Mouse (Mus musculus) forebrain, embryonic 11.5 days (tissue): ENCODE measurements around the gene Mxra7. TPM values are rescaled to one million over a fixed set of nuclear protein-coding genes. Genes with fewer than 3 reads are reported as not detected.

Source experiments
- ATAC-seq: fragments of 200-750 bp; cut with Nextera tagmentation; replicated peaks from 2 replicates; pipeline ENCODE4 v1.8.0; 2017; ENCODE audit warnings: moderate TSS enrichment; ENCODE audit not compliant: low FRiP score
- DNase-seq: peaks from one replicate; pipeline ENCODE4 v3.0.0-alpha.2; 2017; ENCODE audit warnings: low spot score
- H3K27ac ChIP-seq: fragments of 300-500 bp; sonication (generic); 2 replicates; pipeline ENCODE4 v1.5.1; 2014; ENCODE audit warnings: low read depth, low read length
- H3K27me3 ChIP-seq: fragments of 300-500 bp; sonication (generic); 2 replicates; pipeline ENCODE4 v1.6.1; 2014; ENCODE audit warnings: mild to moderate bottlenecking, low read length, mixed read lengths; ENCODE audit not compliant: control insufficient read depth, insufficient read depth
- H3K36me3 ChIP-seq: fragments of 300-500 bp; sonication (generic); 2 replicates; pipeline ENCODE4 v1.6.1; 2014; ENCODE audit warnings: mild to moderate bottlenecking, low read length, moderate library complexity, mixed read lengths; ENCODE audit not compliant: control insufficient read depth, insufficient read depth
- H3K4me1 ChIP-seq: fragments of 300-500 bp; sonication (generic); replicated peaks from 2 replicates; pipeline ENCODE4 v1.6.1; 2014; ENCODE audit warnings: low read length, mixed read lengths; ENCODE audit not compliant: control insufficient read depth, insufficient read depth
- H3K4me2 ChIP-seq: fragments of 300-500 bp; sonication (generic); 2 replicates; pipeline ENCODE4 v1.6.1; 2014; ENCODE audit warnings: low read depth, mild to moderate bottlenecking, low read length, moderate library complexity, mixed read lengths; ENCODE audit not compliant: severe bottlenecking
- H3K4me3 ChIP-seq: fragments of 300-500 bp; sonication (generic); 2 replicates; pipeline ENCODE4 v1.5.1; 2014; ENCODE audit warnings: low read depth, low read length
- H3K9ac ChIP-seq: fragments of 300-500 bp; sonication (generic); 2 replicates; pipeline ENCODE4 v1.6.1; 2014; ENCODE audit warnings: low read length
- H3K9me3 ChIP-seq: fragments of 300-500 bp; sonication (generic); 2 replicates; pipeline ENCODE4 v1.6.1; 2016; ENCODE audit warnings: low read length, mixed read lengths; ENCODE audit not compliant: control insufficient read depth
- WGBS: fragments of 180-500 bp; shearing (Covaris S2); extraction: QIAGEN DNeasy Blood & Tissue Kit; methylation state at CpG from one replicate; pipeline ENCODE4 v1.1.7; 2014; 5-methylcytosine and 5-hydroxymethylcytosine counted together
- polyA plus RNA-seq: library from polyadenylated mRNA; unstranded; fragments of >200 nt; fragmentation: Nextera tagmentation; extraction: Ambion mirVana; gene quantifications from 2 replicates; pipeline ENCODE4 v1.2.1, GENCODE M21; 2014

Mxra7 gene
- polyA plus RNA-seq, 1 experiment from 2014 or later, result 16.8 TPM

- no peak overlapping the region for H3K9ac ChIP-seq
- no peaks in the 10 kb centered on the region for H3K27me3 ChIP-seq
- no peak overlapping the region for H3K4me3 ChIP-seq
- H3K36me3 ChIP-seq, result no peaks in the 10 kb centered on the region
- WGBS, result 85% methylated on average over 15 of the region's 15 CpGs
- peaks cover 10% of the 10 kb centered on the region for H3K4me1 ChIP-seq
- DNase-seq (peak; percentile 38), ATAC-seq (no peak)
- no peak overlapping the region for H3K27ac ChIP-seq
- H3K9me3 ChIP-seq, result no peaks in the 10 kb centered on the region
- H3K4me2 ChIP-seq, result no peak overlapping the region
Observed at GRCm38 (mm10) chr11:116806136-116807071, 21.4 kb downstream of the Mxra7 start.

DNA sequence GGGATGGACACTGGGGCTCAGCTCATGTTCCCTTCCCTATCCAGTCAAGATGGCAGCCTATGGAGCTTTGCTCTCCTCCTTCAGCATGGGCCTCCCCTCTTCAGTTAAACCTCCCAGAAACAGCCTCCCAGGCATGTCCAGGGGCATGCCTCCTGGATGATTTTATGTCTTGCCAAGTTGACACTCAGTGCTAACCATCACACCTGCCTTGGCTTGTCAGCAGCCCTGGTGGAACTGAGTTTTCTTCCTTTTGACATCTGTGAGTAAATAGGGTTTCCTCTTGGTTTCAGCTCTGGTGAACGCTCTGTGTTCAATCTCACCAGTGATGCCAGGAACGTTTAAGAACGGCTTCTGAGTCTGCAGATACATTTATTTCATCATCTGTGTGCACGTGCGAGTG lies 25.1 kb downstream of the Mxra7 start:
- 91% methylated on average over 5 of the region's 5 CpGs for WGBS
- ATAC-seq (no peak), DNase-seq (no peak)
- Histone ChIP-seq H3K4me3 (no peak overlapping the region), H3K27ac (no peak overlapping the region), H3K4me2 (no peak overlapping the region), H3K27me3 (no peaks in the 10 kb centered on the region), H3K4me1 (no peaks in the 10 kb centered on the region), H3K36me3 (no peaks in the 10 kb centered on the region), H3K9ac (no peak overlapping the region), H3K9me3 (no peaks in the 10 kb centered on the region)

GRCm38 (mm10) chr11:116801106-116801505 lies 26.7 kb downstream of the Mxra7 start:
- 79% methylated on average over 5 of the region's 5 CpGs for WGBS
- H3K9me3 ChIP-seq, result no peaks in the 10 kb centered on the region

DNA sequence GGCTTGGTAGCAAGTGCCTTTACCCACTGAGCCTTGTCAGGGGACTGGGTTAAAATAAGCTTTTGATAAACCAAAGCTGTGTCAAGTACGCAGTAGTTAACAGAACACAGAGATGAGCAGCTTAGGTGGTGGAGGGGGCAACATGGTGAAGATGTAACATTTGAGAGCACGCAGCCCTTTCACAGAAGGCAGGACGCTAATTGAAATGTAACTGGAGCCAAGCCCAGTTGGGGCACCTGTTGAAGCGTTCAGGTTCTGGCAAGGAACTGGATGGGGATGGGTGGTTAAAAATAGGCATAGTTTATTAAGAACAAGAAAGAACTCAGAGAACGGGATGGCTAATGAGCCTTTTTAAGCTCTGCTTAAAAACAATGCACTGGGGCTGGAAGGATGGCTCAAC lies 28.5 kb downstream of the Mxra7 start:
- H3K4me1 ChIP-seq, result no peaks in the 10 kb centered on the region
- H3K9me3 ChIP-seq, result no peaks in the 10 kb centered on the region
- H3K4me3 ChIP-seq, result no peak overlapping the region
- no peak overlapping the region for H3K27ac ChIP-seq
- no peaks in the 10 kb centered on the region for H3K27me3 ChIP-seq
- H3K36me3 ChIP-seq, result no peaks in the 10 kb centered on the region
- H3K4me2 ChIP-seq, result no peak overlapping the region
- WGBS, result 95% methylated on average over 5 of the region's 5 CpGs
- H3K9ac ChIP-seq, result no peak overlapping the region
- no peak for DNase-seq
- no peak for ATAC-seq

More at GRCm38 (mm10) chr11:116801106-116801505, 26.7 kb downstream of the Mxra7 start:
- Histone ChIP-seq H3K27ac (no peak overlapping the region), H3K4me1 (no peaks in the 10 kb centered on the region), H3K36me3 (no peaks in the 10 kb centered on the region), H3K27me3 (no peaks in the 10 kb centered on the region), H3K9ac (no peak overlapping the region), H3K4me3 (no peak overlapping the region), H3K4me2 (no peak overlapping the region)
- no peak for ATAC-seq
- DNase-seq, result no peak

DNA sequence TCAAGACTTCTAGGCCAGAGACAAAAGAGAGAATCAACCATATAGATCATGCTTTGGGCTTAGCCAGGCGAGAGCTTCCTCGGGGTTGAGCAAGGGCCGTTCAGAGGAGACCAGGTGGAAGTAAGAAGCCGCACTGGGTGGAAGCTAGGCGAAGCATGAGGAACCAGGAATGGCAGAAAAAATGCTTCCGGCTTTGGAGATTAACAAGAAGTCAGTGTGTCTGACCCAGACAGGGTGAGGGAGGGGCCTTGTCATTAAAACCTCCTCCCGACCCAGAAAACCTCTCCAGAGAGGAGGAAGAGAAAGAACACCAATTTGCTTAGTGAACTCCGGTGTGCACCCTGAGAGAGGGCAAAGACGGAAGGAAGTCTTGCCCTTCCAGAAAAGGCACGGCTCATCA lies 43.6 kb downstream of the Mxra7 start:
- no peak overlapping the region for H3K4me2 ChIP-seq
- WGBS, result 88% methylated on average over 10 of the region's 10 CpGs
- H3K9me3 ChIP-seq, result no peaks in the 10 kb centered on the region
- no peaks in the 10 kb centered on the region for H3K27me3 ChIP-seq
- DNase-seq, result no peak
- no peaks in the 10 kb centered on the region for H3K36me3 ChIP-seq
- H3K4me1 ChIP-seq, result no peaks in the 10 kb centered on the region
- no peak overlapping the region for H3K4me3 ChIP-seq
- H3K27ac ChIP-seq, result no peak overlapping the region
- no peak overlapping the region for H3K9ac ChIP-seq
- ATAC-seq, result no peak

GRCm38 (mm10) chr11:116782737-116783145 lies 45.1 kb downstream of the Mxra7 start:
- H3K4me3 ChIP-seq, result no peak overlapping the region
- H3K9me3 ChIP-seq, result no peaks in the 10 kb centered on the region
- WGBS, result 76% methylated on average over 9 of the region's 9 CpGs
- H3K9ac ChIP-seq, result no peak overlapping the region
- H3K4me1 ChIP-seq, result no peaks in the 10 kb centered on the region
- H3K36me3 ChIP-seq, result no peaks in the 10 kb centered on the region
- no peak for DNase-seq
- ATAC-seq, result no peak
- no peak overlapping the region for H3K4me2 ChIP-seq
- no peaks in the 10 kb centered on the region for H3K27me3 ChIP-seq
- H3K27ac ChIP-seq, result no peak overlapping the region

- Histone ChIP-seq H3K27me3 (no peaks in the 10 kb centered on the region), H3K9me3 (no peaks in the 10 kb centered on the region), H3K9ac (no peak within 1 kb of the TSS), H3K4me2 (no peak within 1 kb of the TSS), H3K4me3 (no peak within 1 kb of the TSS), H3K4me1 (no peaks in the 10 kb centered on the region), H3K36me3 (no peaks in the 10 kb centered on the region), H3K27ac (no peak within 1 kb of the TSS)
- 90% methylated on average over 7 of the region's 7 CpGs for WGBS
- ATAC-seq (no peak), DNase-seq (no peak)
Observed at GRCm38 (mm10) chr11:116775407-116775806, 52.4 kb downstream of the Mxra7 start, which contains the start of gene St6galnac1. Gene St6galnac1 (minus strand): TSS chr11:116775507.

DNA sequence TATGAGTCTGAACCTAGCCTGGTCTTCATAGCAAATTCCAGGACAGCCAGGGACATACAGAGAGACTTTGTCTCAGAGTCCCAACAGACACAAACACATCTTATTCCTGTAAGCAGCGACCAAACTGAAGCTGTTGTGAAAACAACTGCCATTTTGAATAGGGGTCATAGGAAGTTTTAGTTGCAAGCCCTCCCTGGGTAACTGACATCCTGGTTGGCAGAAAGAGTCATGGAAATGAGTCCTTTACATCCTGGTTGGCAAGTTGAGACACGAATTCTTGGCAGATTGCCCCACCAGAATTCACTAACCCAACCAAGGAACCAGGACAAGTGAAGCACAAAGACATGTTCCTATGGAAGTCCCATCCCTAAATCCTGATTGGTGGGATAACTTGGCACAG lies 54.6 kb downstream of the Mxra7 start:
- no peaks in the 10 kb centered on the region for H3K36me3 ChIP-seq
- no peak overlapping the region for H3K27ac ChIP-seq
- no peaks in the 10 kb centered on the region for H3K27me3 ChIP-seq
- no peak overlapping the region for H3K4me2 ChIP-seq
- no peaks in the 10 kb centered on the region for H3K4me1 ChIP-seq
- ATAC-seq, result no peak
- WGBS, result 63% methylated on average over 2 of the region's 2 CpGs
- H3K9me3 ChIP-seq, result no peaks in the 10 kb centered on the region
- H3K9ac ChIP-seq, result no peak overlapping the region
- no peak overlapping the region for H3K4me3 ChIP-seq
- DNase-seq, result no peak

GRCm38 (mm10) chr11:116769873-116770272 lies 58.0 kb downstream of the Mxra7 start:
- H3K4me2 ChIP-seq, result no peak overlapping the region
- DNase-seq, result no peak
- no peak overlapping the region for H3K9ac ChIP-seq
- no peaks in the 10 kb centered on the region for H3K36me3 ChIP-seq
- no peaks in the 10 kb centered on the region for H3K27me3 ChIP-seq
- no peak overlapping the region for H3K4me3 ChIP-seq
- no peaks in the 10 kb centered on the region for H3K4me1 ChIP-seq
- no peak overlapping the region for H3K27ac ChIP-seq
- 81% methylated on average over 5 of the region's 5 CpGs for WGBS
- no peak for ATAC-seq
- no peaks in the 10 kb centered on the region for H3K9me3 ChIP-seq
